Mouse (Mus musculus) liver, adult 2 months (tissue): Measurements from ENCODE around the gene Gm20721. TPM values are rescaled to one million over a fixed set of nuclear protein-coding genes. Genes with fewer than 3 reads are reported as not detected.

Experiments
- DNase-seq: peaks from one replicate; pipeline ENCODE4 v3.0.0-alpha.2; 2011; ENCODE audit warnings: low read depth, low spot score; ENCODE audit errors: extremely low read depth
- H3K27ac ChIP-seq: fragments of 200-500 bp; replicated peaks from 2 replicates; pipeline ENCODE4 v1.5.1; 2012; ENCODE audit warnings: low read depth, mild to moderate bottlenecking, control low read depth, inconsistent platforms, low read length; ENCODE audit not compliant: insufficient read depth
- H3K27me3 ChIP-seq: fragments of 200-500 bp; 2 replicates; pipeline ENCODE4 v1.6.1; 2012; ENCODE audit warnings: mild to moderate bottlenecking, moderate library complexity, low read length, inconsistent platforms; ENCODE audit not compliant: control insufficient read depth, insufficient read depth
- H3K36me3 ChIP-seq: fragments of 200-500 bp; 2 replicates; pipeline ENCODE4 v1.6.1; 2012; ENCODE audit warnings: low read length, inconsistent platforms; ENCODE audit not compliant: control insufficient read depth, insufficient read depth
- H3K4me1 ChIP-seq: fragments of 200-500 bp; 2 replicates; pipeline ENCODE4 v1.6.1; 2011; ENCODE audit warnings: low read length; ENCODE audit not compliant: control insufficient read depth, insufficient read depth
- H3K4me3 ChIP-seq: fragments of 200-500 bp; 2 replicates; pipeline ENCODE4 v1.5.1; 2011; ENCODE audit warnings: low read depth, mild to moderate bottlenecking, control low read depth, low read length, moderate library complexity; ENCODE audit not compliant: insufficient read depth
- H3K79me2 ChIP-seq: fragments of 200-500 bp; 2 replicates; pipeline ENCODE4 v1.6.1; 2012; ENCODE audit warnings: inconsistent platforms, mild to moderate bottlenecking, low read length, moderate library complexity; ENCODE audit not compliant: control insufficient read depth, insufficient read depth
- H3K9ac ChIP-seq: fragments of 200-500 bp; 2 replicates; pipeline ENCODE4 v1.6.1; 2012; ENCODE audit warnings: low read depth, mild to moderate bottlenecking, control low read depth, inconsistent platforms, low read length
- CTCF ChIP-seq: fragments of 200-500 bp; IDR thresholded peaks from 2 replicates; pipeline ENCODE4 v1.5.1; 2011; ENCODE audit warnings: low read depth, low read length, control low read depth
- POLR2A ChIP-seq: fragments of 200-500 bp; IDR thresholded peaks from 2 replicates; pipeline ENCODE4 v1.6.1; 2011; ENCODE audit warnings: low read length, control low read depth; ENCODE audit not compliant: insufficient read depth; ENCODE audit errors: extremely low read depth
- WGBS: fragments of 180-500 bp; shearing (Covaris S2); methylation state at CpG from one replicate; pipeline ENCODE4 v1.1.7; 2018; 5-methylcytosine and 5-hydroxymethylcytosine counted together
- polyA plus RNA-seq: library from polyadenylated mRNA; depleted of rRNA; stranded (reverse); fragments of >200 nt; gene quantifications from 2 replicates; pipeline ENCODE4 v1.2.3, GENCODE M21; 2012; rRNA removed
- total RNA-seq: library from RNA; depleted of rRNA; stranded (reverse); fragments of >200 nt; gene quantifications from 2 replicates; pipeline ENCODE4 v1.2.3, GENCODE M21; 2014; rRNA removed

Gene Gm20721
- total RNA-seq = not detected in 2 replicates
- 0.10 and 0.31 TPM in 2 replicates for polyA plus RNA-seq

DNA sequence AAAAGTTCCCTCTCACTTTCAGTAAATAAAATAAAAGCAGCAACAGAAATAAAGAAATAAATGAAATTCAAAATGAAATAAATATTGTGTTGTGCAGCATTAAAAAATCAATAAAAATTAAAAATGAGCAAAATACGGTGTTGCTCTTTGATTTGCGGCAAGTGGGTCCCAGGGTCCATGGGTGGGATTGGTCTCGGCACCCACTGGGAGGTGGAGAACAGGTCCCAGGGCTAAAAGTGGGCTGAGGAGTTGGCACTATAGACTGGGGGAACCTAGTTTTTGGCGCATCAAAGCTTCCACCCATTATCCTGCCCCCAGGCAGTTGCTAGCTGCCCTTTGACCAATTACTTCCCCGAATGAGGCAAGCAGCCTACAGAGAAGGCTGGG is at the start of gene Gm20721:
TSS of gene Gm20721 (minus strand) at position 101 of the 387 bp plus-strand sequence.
- Histone ChIP-seq H3K27ac (no peak within 1 kb of the TSS), H3K79me2 (no peaks in the 10 kb centered on the region; the same call in 1 of the 2 replicates), H3K4me1 (peaks cover 3% of the 10 kb centered on the region), H3K36me3 (peaks cover 23% of the 10 kb centered on the region), H3K4me3 (no peak within 1 kb of the TSS), H3K9ac (no peak within 1 kb of the TSS), H3K27me3 (no peaks in the 10 kb centered on the region)
- no peak for TF ChIP-seq POLR2A
- TF ChIP-seq CTCF = no peak
- no peak for DNase-seq
- WGBS = 93% methylated on average over 5 of the region's 5 CpGs

DNA sequence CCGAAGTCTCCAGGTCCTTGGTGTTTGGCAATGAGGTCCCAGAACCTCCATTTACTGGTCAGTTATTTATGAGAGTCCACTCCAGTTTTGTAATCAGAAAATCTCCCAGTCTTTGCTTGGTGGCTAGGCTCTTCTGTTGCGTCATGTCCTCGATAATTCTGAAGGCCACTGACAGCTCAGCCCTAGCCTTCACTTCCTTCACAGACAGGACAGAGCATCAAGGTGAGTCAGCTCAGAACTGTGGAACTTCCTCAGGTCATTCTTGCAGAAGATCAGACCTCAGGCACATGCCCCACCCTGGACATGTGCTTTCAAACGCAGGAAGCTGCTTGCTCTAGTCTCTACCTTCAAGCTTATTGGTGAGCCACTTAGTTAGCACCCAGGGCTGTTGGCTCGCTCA is 46.9 kb upstream of the Gm20721 start:
- TF ChIP-seq POLR2A (no peak), CTCF (no peak)
- no peak for DNase-seq
- Histone ChIP-seq H3K27me3 (no peaks in the 10 kb centered on the region), H3K4me1 (no peaks in the 10 kb centered on the region), H3K27ac (no peak overlapping the region), H3K36me3 (no peaks in the 10 kb centered on the region), H3K9ac (no peak overlapping the region), H3K79me2 (no peaks in the 10 kb centered on the region), H3K4me3 (no peak overlapping the region)
- WGBS = 67% methylated on average over 5 of the region's 5 CpGs

DNA sequence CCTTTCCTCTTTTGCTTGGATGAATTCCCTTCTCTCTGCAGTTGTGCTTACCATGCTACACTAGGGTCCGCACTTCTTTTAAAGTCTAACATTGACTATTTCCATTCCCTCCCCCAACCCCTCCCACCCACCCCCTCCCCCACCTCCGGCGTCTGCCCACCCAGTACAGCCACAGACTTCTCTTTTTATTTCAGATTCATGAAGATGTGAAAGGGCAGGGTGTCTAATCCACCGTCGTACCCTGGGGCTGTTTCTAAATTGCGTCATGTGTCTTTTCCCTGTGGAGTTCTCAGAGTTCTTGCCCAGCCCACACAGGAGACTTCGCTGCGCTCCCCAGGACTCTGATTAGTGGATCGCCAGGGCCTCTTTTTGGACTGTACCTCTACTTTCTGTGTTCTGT is 46.0 kb upstream of the Gm20721 start:
- Histone ChIP-seq H3K9ac (no peak overlapping the region), H3K4me3 (no peak overlapping the region), H3K27me3 (no peaks in the 10 kb centered on the region), H3K27ac (no peak overlapping the region), H3K36me3 (no peaks in the 10 kb centered on the region), H3K4me1 (no peaks in the 10 kb centered on the region), H3K79me2 (no peaks in the 10 kb centered on the region)
- no peak for DNase-seq
- 85% methylated on average over 9 of the region's 9 CpGs for WGBS
- no peak for TF ChIP-seq CTCF
- TF ChIP-seq POLR2A = no peak

DNA sequence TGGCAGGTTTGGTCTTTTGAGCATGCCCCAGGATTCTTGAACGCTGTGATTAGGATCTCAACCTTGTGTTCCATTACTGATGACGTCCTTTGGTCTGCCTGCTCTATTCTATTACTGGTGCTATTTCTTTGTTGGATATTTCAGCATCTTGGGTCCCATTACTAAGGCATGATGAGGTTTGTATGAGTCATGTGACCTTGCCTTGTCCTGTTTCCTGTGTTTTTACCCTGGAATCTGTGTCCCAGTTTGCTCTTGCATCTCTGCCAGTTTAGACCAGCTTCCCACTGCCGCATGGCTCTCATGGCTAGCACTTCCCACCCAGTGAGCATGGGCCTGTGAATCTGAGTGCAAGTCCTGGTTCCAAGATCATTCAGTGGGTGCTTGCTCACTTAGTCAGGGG is 45.4 kb upstream of the Gm20721 start:
- H3K36me3 ChIP-seq = no peaks in the 10 kb centered on the region
- no peaks in the 10 kb centered on the region for H3K79me2 ChIP-seq
- H3K4me3 ChIP-seq = no peak overlapping the region
- DNase-seq = no peak
- no peaks in the 10 kb centered on the region for H3K4me1 ChIP-seq
- H3K27me3 ChIP-seq = no peaks in the 10 kb centered on the region
- TF ChIP-seq CTCF (no peak), POLR2A (no peak)
- H3K9ac ChIP-seq = no peak overlapping the region
- no peak overlapping the region for H3K27ac ChIP-seq
- 86% methylated on average over 3 of the region's 3 CpGs for WGBS

DNA sequence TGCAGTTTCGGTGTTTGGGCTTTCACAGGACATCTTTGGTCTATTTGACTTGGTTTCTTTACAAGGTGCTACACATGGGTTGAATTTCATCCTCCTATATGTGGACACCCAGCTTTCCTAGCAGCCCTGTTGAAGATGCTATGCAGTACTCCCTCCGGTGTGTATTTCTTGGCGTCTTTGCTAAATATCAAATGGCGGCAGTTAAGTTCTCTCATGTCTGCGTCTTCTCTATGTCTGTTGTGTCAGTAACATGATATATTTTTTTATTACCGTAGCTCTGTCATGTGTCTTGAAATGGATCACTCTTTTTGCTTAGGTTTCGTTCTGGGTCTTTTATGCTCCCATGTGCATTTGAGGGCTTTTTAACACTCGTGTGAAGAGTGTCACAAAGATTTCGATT is 34.5 kb upstream of the Gm20721 start:
- H3K4me3 ChIP-seq = no peak overlapping the region
- no peak for DNase-seq
- H3K27me3 ChIP-seq = no peaks in the 10 kb centered on the region
- TF ChIP-seq CTCF (no peak), POLR2A (no peak)
- no peaks in the 10 kb centered on the region for H3K79me2 ChIP-seq
- H3K4me1 ChIP-seq = no peaks in the 10 kb centered on the region
- 87% methylated on average over 9 of the region's 9 CpGs for WGBS
- H3K36me3 ChIP-seq = no peaks in the 10 kb centered on the region
- H3K27ac ChIP-seq = no peak overlapping the region
- H3K9ac ChIP-seq = no peak overlapping the region

DNA sequence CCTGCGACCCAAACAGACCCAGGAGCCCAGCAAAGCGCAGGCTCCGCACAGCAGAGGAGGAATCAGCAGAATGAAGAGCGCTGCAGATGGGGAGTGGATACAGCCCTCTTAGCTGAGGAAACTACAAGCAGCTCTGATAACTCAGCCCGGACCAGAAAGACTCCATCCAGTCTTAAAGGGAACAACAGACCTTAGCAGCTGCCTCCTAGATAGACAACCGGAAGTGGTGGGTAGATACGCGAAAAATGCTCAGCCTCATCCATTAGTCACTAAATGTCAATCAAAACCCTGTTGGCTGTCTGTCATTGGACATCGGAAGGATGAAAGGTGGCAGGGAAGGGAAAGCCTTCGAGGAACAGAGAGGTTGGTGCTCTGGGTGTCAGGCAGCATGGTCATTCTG is 20.1 kb upstream of the Gm20721 start:
- Histone ChIP-seq H3K27ac (no peak overlapping the region), H3K27me3 (no peaks in the 10 kb centered on the region), H3K36me3 (no peaks in the 10 kb centered on the region), H3K79me2 (no peaks in the 10 kb centered on the region), H3K4me3 (no peak overlapping the region), H3K4me1 (no peaks in the 10 kb centered on the region), H3K9ac (no peak overlapping the region)
- no peak for DNase-seq
- WGBS = 83% methylated on average over 10 of the region's 10 CpGs
- TF ChIP-seq CTCF (no peak), POLR2A (no peak)
